Mouse (Mus musculus): Measurements from ENCODE around the gene Rgs4. TPM values are rescaled to one million over a fixed set of nuclear protein-coding genes. Genes with fewer than 3 reads are reported as not detected.

Rgs4 gene
- total RNA-seq, 2 experiments from 2014 or later, result 135 to 146 TPM

DNA sequence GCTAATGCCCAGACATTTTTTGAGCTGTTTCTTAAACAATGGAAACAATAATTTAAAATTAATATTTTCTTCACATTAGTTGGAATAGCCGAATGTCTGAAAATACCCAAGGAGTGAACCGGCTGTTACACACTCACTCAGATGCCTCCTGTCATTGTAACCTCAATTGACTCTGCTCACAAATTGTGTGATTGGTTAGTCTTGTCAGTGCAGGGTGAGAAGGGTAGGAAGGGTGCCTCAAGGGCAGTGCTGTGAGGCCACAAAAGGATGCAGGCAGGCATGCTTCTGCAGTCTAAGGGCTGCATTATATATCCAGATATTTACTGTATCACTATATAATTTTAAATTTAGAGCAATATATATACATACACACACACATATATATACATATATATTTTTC lies 54.4 kb downstream of the Rgs4 start:
- no peak for DNase-seq (ENCODE audit: extremely low spot score in 1 of 2, low spot score in 1 of 2)

Other genes with a start within 250 kb of the Rgs4 start
- gene Nuf2, start 216.2 kb downstream of the Rgs4 start, total RNA-seq (2021), result 1 to 10 TPM; 5.0 to 6.5 TPM
- 10 to 100 TPM; 53.0 to 55.5 TPM for gene Rgs5, start 92.1 kb downstream of the Rgs4 start, total RNA-seq (2021)
- gene Ccdc190, start 181.0 kb upstream of the Rgs4 start, total RNA-seq (2021), result 10 to 100 TPM; 25.2 to 25.7 TPM
- gene Hsd17b7, start 221.6 kb upstream of the Rgs4 start, total RNA-seq (2021), result 10 to 100 TPM; 17.4 to 19.2 TPM